Mouse (Mus musculus) CD4-positive, CD25-positive, alpha-beta regulatory T cell, adult 4 months (primary cell): ENCODE data around the gene Fancm. TPM values are rescaled to one million over a fixed set of nuclear protein-coding genes. Genes with fewer than 3 reads are reported as not detected.
"Not testable (repeated sequence)": the region's sequence is repeated elsewhere in the genome, so short reads cannot be mapped to it uniquely, and the experiment has no call there.

ENCODE experiments used
- ATAC-seq: one replicate; pipeline ENCODE4 v1.8.0; 2017
- polyA plus RNA-seq, 2 experiments: library from polyadenylated mRNA; unstranded; fragments of 100-300 nt; shearing (Covaris generic); gene quantifications; one replicate each; pipeline ENCODE4 v1.2.1; 2017

Gene Fancm
- 1 to 10 TPM; 3.6 to 6.6 TPM for polyA plus RNA-seq

GRCm38 (mm10) chr12:65075085-65075732 is at the start of gene Fancm:
Gene Fancm (plus strand): TSS chr12:65075603.
- peak; percentile 65 for ATAC-seq

- ATAC-seq, result peak; percentile 33
Observed at GRCm38 (mm10) chr12:65035839-65036189, 39.6 kb upstream of the Fancm start.

GRCm38 (mm10) chr12:65036190-65036870 is 39.1 kb upstream of the Fancm start, which contains the start of gene Prpf39:
Gene Prpf39 (plus strand): TSS chr12:65036333.
- peak; percentile 85 for ATAC-seq

- ATAC-seq, result peak; percentile 7
Observed at GRCm38 (mm10) chr12:65036892-65037545, 38.4 kb upstream of the Fancm start.

- ATAC-seq, result peak; percentile 25
Observed at GRCm38 (mm10) chr12:65037546-65037937, 37.9 kb upstream of the Fancm start.

- ATAC-seq, result peak; percentile 73
Observed at GRCm38 (mm10) chr12:65048799-65049198, 26.6 kb upstream of the Fancm start.

GRCm38 (mm10) chr12:65058203-65058602 is 17.2 kb upstream of the Fancm start:
- no peak for ATAC-seq

GRCm38 (mm10) chr12:65061082-65061481 is 14.3 kb upstream of the Fancm start:
- ATAC-seq, result no peak

GRCm38 (mm10) chr12:65065241-65065640 is 10.2 kb upstream of the Fancm start:
- ATAC-seq, result peak; percentile 98

GRCm38 (mm10) chr12:65066234-65066633 is 9.2 kb upstream of the Fancm start:
- no peak for ATAC-seq

GRCm38 (mm10) chr12:65068409-65068808 is 7.0 kb upstream of the Fancm start:
- ATAC-seq, result no peak

- peak; percentile 6 for ATAC-seq
Observed at GRCm38 (mm10) chr12:65072911-65073610, 2.3 kb upstream of the Fancm start.

GRCm38 (mm10) chr12:65073611-65074178 is 1.7 kb upstream of the Fancm start, which contains the start of gene Fkbp3:
Gene Fkbp3 (minus strand): TSS chr12:65074007.
- peak; percentile 86 for ATAC-seq

GRCm38 (mm10) chr12:65074651-65075050 is 752 bp upstream of the Fancm start:
- no peak for ATAC-seq

GRCm38 (mm10) chr12:65075733-65076310 is 419 bp downstream of the Fancm start:
- peak; percentile 15 for ATAC-seq

- no peak for ATAC-seq
Observed at GRCm38 (mm10) chr12:65076906-65077305, 1.5 kb downstream of the Fancm start.

GRCm38 (mm10) chr12:65108746-65109145 is 33.3 kb downstream of the Fancm start:
- ATAC-seq, result no peak

- ATAC-seq, result no peak
Observed at GRCm38 (mm10) chr12:65111503-65111902, 36.1 kb downstream of the Fancm start.

GRCm38 (mm10) chr12:65112811-65113210 is 37.4 kb downstream of the Fancm start:
- ATAC-seq, result no peak

- no peak for ATAC-seq
Observed at GRCm38 (mm10) chr12:65113925-65114324, 38.5 kb downstream of the Fancm start.

- ATAC-seq, result not testable (repeated sequence)
Observed at GRCm38 (mm10) chr12:65114978-65115377, 39.6 kb downstream of the Fancm start.

GRCm38 (mm10) chr12:65118968-65119367 is 43.6 kb downstream of the Fancm start:
- no peak for ATAC-seq
